Mouse (Mus musculus): ENCODE results near the gene Rbm19.

Gene Rbm19

DNA sequence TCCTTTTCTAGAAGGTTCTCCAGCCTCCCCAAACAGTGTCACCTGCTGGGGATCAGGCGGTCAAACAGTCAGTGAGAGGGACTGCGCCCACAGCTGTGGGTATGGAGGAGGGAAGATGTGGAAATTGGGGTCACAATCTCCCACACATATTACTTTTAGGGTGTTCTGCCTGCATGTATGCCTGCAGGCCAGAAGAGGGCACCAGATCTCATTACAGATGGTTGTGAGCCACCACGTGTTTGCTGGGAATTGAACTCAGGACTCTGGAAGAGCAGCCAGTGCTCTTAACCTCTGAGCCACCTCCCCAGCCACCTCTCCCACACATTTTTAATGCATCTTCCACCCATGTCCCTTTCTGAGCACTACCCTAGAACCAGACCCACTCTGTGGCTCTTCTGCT lies 88.1 kb downstream of the Rbm19 start:
- DNase-seq (ENCODE audit: low spot score): no peak

DNA sequence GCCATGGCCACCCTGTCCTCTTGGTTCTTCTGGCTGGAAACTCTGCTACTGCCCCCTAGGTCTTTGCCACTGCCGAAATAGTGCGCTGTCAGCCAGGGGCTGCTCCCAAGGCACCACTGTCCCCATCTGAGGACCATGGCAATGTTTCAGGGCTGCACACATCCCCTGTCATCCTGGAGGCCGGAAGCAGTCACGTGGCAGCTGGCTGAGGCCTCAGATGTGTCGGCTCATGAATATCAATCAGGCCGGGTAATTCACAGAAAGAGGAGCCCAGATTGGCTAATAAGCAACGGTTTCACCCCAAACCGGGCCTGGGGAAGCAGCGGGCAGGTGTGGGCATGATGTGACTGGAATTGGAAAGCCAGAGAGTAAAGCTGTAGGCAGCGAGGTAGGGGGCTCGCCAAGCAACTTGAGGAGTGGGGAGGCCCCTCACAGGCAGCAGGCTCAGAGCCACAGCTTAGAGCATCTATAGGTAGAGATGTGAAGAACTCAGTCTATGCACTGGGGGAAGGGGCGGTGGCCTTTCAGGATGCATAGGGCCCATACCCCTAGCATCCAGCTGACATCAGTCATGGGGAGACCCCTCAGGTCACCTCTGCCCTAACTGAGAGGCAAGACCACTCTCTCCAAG lies 90.2 kb downstream of the Rbm19 start:
- no peak for DNase-seq (ENCODE audit: low spot score)

DNA sequence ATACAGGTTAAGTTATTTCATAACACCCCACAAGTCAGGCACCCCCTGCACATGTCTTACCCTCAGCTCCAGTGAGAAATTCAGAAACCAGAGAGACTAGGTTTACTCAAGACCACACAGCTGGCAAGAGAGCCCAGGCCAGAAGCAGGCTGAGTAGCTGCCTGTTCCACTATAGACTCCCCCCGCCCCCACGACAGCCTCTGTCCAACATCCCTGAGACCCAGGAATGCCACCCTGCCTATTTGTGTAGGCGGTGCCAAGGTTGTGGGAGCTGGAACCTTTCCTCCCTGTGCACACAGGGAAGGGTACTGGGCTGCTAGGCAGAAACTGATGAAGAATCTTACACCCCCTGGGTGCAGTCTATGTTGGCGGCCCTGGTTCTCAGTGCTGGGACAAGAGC lies 91.2 kb downstream of the Rbm19 start:
- DNase-seq (ENCODE audit: low spot score): no peak

DNA sequence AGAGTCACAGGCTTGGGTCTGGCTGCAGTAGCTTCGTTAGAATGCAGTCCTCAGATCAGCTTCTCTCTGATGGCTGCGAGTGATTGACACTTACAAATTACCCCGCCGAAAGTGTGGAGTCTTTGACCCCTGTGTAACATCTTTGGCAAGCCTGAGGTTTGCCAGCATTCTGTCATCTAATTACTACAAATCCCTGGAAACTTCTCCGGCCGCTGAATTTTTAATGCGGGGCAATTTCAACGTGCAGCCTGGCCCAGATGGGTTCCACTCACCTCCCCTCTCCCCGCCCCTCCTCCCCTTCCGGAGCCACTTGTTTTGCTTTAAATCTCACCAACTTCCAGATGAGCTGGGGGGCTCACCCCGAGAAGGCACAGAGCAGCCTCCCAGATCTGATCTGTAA lies 94.4 kb downstream of the Rbm19 start:
- peak; percentile 57 for DNase-seq (ENCODE audit: low spot score)

DNA sequence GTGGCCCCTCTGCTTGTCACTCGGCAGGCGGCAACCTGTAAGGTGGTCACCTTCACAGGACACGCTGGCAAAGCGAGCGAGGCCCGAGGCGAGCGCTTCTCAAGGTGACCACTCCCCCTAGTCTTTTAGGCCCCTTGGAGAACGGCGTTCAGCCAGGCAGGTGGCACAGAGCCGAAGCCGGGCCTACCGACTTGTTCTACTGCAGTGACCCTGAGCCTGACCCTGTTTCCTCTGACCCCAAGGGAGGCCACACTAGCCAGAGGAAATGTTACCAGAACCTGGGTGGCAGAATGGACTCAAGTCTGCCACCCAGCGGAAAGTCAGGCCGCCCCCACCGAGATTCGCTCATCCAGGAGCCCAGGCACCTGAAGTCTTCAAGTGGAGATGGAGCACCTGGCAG lies 94.9 kb downstream of the Rbm19 start:
- DNase-seq (ENCODE audit: low spot score): peak; percentile 76

DNA sequence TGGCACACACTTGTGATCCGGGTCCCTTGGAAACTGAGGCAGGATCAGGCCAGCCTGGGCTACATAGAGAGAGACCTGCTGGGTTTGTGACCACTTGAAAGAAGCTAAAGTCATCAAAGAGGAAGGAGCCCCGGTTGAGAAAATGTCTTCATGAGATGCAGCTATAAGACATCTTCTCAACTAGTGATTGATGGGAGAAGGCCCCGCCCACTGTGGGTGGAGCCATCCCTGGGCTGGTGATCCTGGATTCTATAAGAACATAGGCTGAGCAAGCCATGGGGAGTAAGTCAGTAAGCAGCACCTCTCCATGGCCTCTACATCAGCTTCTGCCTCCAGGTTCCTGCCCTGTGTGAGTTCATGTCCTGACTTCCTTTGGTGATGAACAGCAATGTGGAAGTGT lies 98.2 kb downstream of the Rbm19 start:
- no peak for DNase-seq (ENCODE audit: low spot score)

DNA sequence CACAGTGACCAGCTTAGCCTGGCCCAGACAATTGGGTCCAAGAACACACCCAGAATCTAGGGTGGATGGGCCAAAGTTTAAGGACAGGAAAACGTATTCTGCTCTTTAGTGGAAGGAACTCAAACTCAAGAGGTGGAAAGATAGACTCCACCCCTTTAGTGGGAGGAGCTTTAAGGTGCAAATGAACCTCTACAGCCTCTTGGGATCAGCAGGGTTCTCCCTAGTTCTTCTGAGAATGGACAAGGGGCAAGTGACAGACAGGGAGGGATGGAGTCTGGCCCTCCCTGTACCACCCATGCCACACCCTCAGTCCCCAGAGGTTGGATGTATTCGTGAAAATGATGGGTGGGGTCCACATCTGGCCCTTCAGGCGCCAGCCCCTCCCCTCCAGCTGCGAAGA lies 105.0 kb downstream of the Rbm19 start:
- DNase-seq (ENCODE audit: low spot score): no peak

DNA sequence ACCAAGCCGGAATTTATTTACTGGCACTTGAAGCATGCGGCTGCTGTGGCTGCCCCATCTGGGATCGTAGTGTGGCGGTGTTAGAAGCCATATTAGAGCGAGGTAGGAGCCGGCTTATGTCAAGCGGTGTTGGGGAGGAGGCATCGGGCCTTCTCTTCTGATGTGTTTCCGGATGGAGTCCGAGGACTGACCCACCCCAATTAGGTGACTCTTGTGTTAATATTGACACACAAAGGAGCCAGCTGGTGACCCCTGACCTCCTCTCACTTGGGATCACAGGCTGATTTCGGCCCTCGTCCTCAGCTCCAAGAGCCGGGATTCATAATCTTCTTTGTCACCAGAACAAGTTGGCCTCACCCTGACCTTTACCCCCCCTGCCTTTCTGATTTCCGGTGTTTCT lies 109.1 kb downstream of the Rbm19 start:
- DNase-seq (ENCODE audit: low spot score): peak; percentile 84

DNA sequence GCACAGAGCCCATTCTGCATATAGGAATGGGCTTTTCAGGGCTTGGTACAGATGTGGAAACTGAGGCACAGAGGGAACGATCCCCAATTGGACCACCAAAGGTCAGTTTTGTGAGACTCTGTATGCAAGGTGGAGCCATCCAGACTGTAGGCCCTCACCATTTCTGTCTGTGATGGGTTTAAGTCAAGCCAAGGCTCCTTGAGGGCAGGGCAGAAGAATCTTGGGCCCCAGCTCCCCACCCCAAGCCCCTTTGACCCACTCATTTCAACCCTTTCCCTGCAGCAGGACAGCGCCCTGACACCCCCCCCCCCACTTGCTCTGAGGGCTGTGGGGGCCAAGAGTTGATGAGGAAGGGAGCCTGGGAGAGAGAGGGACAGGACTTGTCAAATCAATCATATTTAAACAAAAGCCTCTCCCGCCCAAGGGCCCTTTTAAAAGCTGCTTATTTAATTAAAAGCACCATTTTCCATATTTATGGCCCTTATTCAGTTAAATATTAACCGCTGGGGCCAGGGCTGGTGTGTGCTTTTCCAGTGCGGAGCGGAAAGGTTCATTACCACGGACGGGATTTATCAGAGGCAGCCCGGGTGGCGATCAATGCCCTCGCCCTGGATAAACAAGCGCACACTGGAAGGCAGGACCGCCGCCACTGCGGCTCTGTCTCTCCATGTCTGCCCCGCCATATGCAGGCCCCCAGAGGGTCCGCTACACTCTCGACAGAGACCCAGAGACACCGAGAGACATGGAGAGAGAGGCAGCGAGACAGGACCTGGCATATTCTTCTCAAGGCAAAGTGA lies 112.5 kb downstream of the Rbm19 start:
- DNase-seq (ENCODE audit: low spot score): no peak

DNA sequence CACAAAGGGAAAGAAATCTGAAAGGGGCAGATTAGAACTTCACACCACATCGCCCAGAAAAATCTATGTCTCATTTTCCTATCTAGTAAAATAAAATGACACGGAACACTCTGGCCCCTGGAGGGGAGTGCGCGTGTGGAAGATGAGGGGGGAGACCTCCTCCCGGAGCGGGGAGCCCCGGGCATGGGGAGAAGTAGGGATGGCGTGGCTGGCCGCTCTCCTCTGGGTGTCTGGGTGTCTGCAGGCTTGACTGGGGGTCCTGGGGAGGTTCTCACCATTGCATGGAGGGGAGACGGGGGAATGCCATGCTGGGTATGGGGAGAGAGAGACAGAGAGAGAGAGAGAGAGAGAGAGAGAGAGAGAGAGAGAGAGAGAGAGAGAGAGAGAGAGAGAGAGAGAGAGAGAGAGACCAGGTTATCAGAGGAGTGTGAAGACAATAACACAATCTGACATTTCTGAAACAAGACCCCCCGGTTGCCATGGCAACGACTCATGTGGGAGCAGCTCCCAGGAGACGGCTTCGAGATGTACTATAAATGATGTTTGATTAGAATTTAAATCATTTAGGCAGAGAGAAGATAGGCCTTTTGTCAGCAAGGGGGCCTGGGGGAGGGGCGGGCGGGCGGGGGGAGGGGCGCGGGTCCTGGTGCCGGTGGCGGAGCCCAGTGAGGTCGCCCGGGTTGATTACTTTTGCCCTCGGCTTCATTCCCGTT lies 115.3 kb downstream of the Rbm19 start:
- DNase-seq (ENCODE audit: low spot score): peak; percentile 87

DNA sequence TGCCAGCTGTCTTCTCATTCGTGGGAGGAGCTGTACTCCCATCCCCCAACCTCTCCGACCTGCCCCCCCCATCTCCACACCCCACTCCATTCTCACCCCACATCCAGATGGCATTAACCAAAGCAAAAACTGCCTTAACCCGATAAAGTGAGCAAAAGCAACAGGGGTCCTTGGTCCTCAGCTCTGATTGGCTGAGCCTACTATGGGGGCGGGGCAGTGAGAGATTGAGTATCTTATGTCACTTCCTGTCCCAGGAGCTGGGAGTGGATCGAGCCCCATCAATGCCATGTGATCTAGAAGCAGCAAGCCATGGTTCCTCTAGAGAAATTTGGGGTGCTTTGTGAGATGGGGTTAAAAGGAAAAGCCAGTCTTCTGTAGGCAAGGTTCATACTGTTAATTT lies 118.9 kb downstream of the Rbm19 start:
- DNase-seq (ENCODE audit: low spot score): no peak

DNA sequence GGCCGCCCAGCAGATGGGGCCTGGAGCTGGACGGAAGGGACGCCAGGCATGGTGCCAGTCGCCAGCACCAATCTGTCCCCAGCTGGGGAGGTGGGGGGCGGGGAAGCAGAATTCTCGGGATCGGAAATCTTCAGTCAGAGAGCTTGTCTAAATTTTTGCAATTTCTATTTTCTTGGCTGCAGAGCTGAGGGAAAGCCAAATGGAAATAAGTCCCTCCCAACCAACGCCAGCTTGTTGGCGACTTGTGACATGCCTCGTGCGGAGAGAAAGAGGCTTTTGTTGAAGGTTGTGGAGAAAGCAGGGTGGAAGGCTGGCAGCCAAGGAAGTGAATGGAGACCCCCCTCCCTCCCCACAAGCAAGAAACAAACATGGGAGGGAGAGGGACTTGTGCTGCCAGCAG lies 119.3 kb downstream of the Rbm19 start:
- no peak for DNase-seq (ENCODE audit: low spot score)

DNA sequence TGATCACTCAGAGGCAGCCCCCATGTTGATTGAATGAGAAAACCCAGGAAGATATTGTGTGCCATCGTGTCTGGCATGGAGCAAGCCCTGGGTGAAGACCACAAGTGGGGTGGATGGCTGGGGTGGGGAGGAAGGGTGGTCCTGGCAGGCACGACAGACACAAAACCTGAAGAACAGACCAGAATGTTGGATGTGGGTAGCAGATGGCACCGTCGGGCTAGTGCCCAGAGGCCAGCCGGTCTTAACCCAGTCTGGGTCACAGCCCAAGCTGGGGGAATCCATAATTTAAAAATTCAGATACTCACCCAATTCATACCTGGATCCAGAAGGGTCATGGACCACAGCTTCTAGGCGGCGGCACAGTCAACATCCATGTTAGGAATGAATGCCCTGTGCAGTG lies 123.8 kb downstream of the Rbm19 start:
- no peak for DNase-seq (ENCODE audit: low spot score)

DNA sequence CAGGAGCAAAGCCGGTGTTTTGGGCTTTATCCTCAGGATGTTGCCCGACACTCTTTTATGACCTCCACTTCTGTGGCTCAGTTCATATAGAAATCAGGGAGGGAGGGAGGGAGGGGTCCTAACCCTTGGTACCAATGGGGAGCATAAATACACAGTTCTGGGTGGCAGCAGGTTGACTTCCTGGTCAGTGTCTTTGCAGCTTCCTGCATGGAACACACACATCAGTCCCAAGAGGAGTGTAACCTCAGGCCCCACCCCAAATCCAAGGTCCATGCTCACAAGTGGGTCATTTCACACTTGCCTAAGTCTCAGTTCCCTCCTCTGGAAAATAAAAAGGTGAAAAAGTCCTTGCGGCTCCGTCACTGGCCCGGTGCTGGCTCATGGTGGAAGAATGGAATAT lies 129.1 kb downstream of the Rbm19 start:
- DNase-seq (ENCODE audit: low spot score): no peak
